Mouse (Mus musculus) kidney, embryonic 14.5 days (tissue): ENCODE results near the gene Prrg2. TPM values are rescaled to one million over a fixed set of nuclear protein-coding genes. Genes with fewer than 3 reads are reported as not detected.
"Not testable (repeated sequence)": the region's sequence is repeated elsewhere in the genome, so short reads cannot be mapped to it uniquely, and the experiment has no call there.

Experiments
- ATAC-seq: fragments of 200-750 bp; cut with Nextera tagmentation; 2 replicates; pipeline ENCODE4 v1.8.0; 2017; ENCODE audit warnings: moderate number of reproducible peaks, mild to moderate bottlenecking, moderate TSS enrichment, moderate library complexity; ENCODE audit not compliant: low FRiP score, low TSS enrichment
- H3K27ac ChIP-seq: fragments of 300-500 bp; sonication (generic); 2 replicates; pipeline ENCODE4 v1.5.1; 2014; ENCODE audit warnings: low read depth, mild to moderate bottlenecking, low read length, moderate library complexity, mixed read lengths
- H3K27me3 ChIP-seq: fragments of 300-500 bp; sonication (generic); 2 replicates; pipeline ENCODE4 v1.6.1; 2014; ENCODE audit warnings: mild to moderate bottlenecking, low read length; ENCODE audit not compliant: control insufficient read depth, insufficient read depth
- H3K36me3 ChIP-seq: fragments of 300-500 bp; sonication (generic); 2 replicates; pipeline ENCODE4 v1.6.1; 2014; ENCODE audit warnings: low read length, mixed read lengths; ENCODE audit not compliant: control insufficient read depth, insufficient read depth
- H3K4me1 ChIP-seq: fragments of 300-500 bp; sonication (generic); 2 replicates; pipeline ENCODE4 v1.6.1; 2014; ENCODE audit warnings: low read length, mixed read lengths; ENCODE audit not compliant: control insufficient read depth, insufficient read depth
- H3K4me2 ChIP-seq: fragments of 300-500 bp; sonication (generic); replicated peaks from 2 replicates; pipeline ENCODE4 v1.6.1; 2014; ENCODE audit warnings: low read depth, mild to moderate bottlenecking, low read length
- H3K4me3 ChIP-seq: fragments of 300-500 bp; sonication (generic); 2 replicates; pipeline ENCODE4 v1.5.1; 2014; ENCODE audit warnings: mild to moderate bottlenecking, low read length
- H3K9ac ChIP-seq: fragments of 300-500 bp; sonication (generic); 2 replicates; pipeline ENCODE4 v1.6.1; 2014; ENCODE audit warnings: low read depth, mild to moderate bottlenecking, low read length, moderate library complexity
- H3K9me3 ChIP-seq: fragments of 300-500 bp; sonication (generic); 2 replicates; pipeline ENCODE4 v1.6.1; 2016; ENCODE audit warnings: low read length; ENCODE audit not compliant: control insufficient read depth
- WGBS: fragments of 180-500 bp; shearing (Covaris S2); extraction: QIAGEN DNeasy Blood & Tissue Kit; methylation state at CpG from one replicate; pipeline ENCODE4 v1.1.7; 2014; 5-methylcytosine and 5-hydroxymethylcytosine counted together
- polyA plus RNA-seq: library from polyadenylated mRNA; unstranded; fragments of >200 nt; fragmentation: Nextera tagmentation; extraction: Ambion mirVana; gene quantifications from 2 replicates; pipeline ENCODE4 v1.2.1, GENCODE M21; 2014

Gene Prrg2
- polyA plus RNA-seq, 1 experiment from 2014 or later, result 27.3 TPM

- Histone ChIP-seq H3K4me3 (peak overlapping the region; percentile 36; the same call in 1 of the 2 replicates), H3K9ac (peak overlapping the region; percentile 42; the same call in 1 of the 2 replicates)
- 70% methylated on average over 11 of the region's 11 CpGs for WGBS
These were observed 40.0 kb upstream of the Prrg2 start for GRCm38 (mm10) chr7:45102441-45102840.

GRCm38 (mm10) chr7:45100046-45100445, 37.6 kb upstream of the Prrg2 start:
- Histone ChIP-seq H3K27ac (no peak overlapping the region), H3K9ac (no peak overlapping the region), H3K9me3 (no peaks in the 10 kb centered on the region), H3K4me2 (no peak overlapping the region), H3K27me3 (no peaks in the 10 kb centered on the region), H3K4me3 (no peak overlapping the region), H3K4me1 (peaks cover 17% of the 10 kb centered on the region), H3K36me3 (peaks cover 8% of the 10 kb centered on the region; the same call in 1 of the 2 replicates)
- ATAC-seq, result no peak
- 63% methylated on average over 6 of the region's 6 CpGs for WGBS

More at GRCm38 (mm10) chr7:45102441-45102840, 40.0 kb upstream of the Prrg2 start:
- Histone ChIP-seq H3K4me1 (peaks cover 17% of the 10 kb centered on the region), H3K27ac (peak overlapping the region; percentile 93; the same call in 1 of the 2 replicates), H3K4me2 (peak overlapping the region; percentile 44), H3K9me3 (no peaks in the 10 kb centered on the region), H3K36me3 (no peaks in the 10 kb centered on the region; the same call in 1 of the 2 replicates), H3K27me3 (no peaks in the 10 kb centered on the region)
- no peak for ATAC-seq

- 88% methylated on average over 8 of the region's 8 CpGs for WGBS
These were observed 36.2 kb upstream of the Prrg2 start for GRCm38 (mm10) chr7:45098541-45099240.

GRCm38 (mm10) chr7:45097479-45097878, 35.0 kb upstream of the Prrg2 start:
- H3K36me3 ChIP-seq, result peaks cover 8% of the 10 kb centered on the region; the same call in 1 of the 2 replicates
- H3K4me3 ChIP-seq, result no peak overlapping the region
- H3K27me3 ChIP-seq, result no peaks in the 10 kb centered on the region
- peaks cover 23% of the 10 kb centered on the region for H3K4me1 ChIP-seq
- WGBS, result 52% methylated on average over 6 of the region's 6 CpGs
- ATAC-seq, result no peak
- H3K9ac ChIP-seq, result no peak overlapping the region
- no peaks in the 10 kb centered on the region for H3K9me3 ChIP-seq
- H3K4me2 ChIP-seq, result no peak overlapping the region
- H3K27ac ChIP-seq, result peak overlapping the region; percentile 42; the same call in 1 of the 2 replicates

More at GRCm38 (mm10) chr7:45098541-45099240, 36.2 kb upstream of the Prrg2 start:
- no peak overlapping the region for H3K9ac ChIP-seq
- peaks cover 8% of the 10 kb centered on the region; the same call in 1 of the 2 replicates for H3K36me3 ChIP-seq
- no peak overlapping the region for H3K4me2 ChIP-seq
- H3K27ac ChIP-seq, result no peak overlapping the region
- H3K9me3 ChIP-seq, result no peaks in the 10 kb centered on the region
- H3K4me1 ChIP-seq, result peaks cover 22% of the 10 kb centered on the region
- no peak overlapping the region for H3K4me3 ChIP-seq
- no peak for ATAC-seq
- no peaks in the 10 kb centered on the region for H3K27me3 ChIP-seq

GRCm38 (mm10) chr7:45095965-45096364, 33.5 kb upstream of the Prrg2 start:
- H3K4me2 ChIP-seq, H3K9me3 ChIP-seq, H3K9ac ChIP-seq, ATAC-seq, H3K4me3 ChIP-seq, H3K36me3 ChIP-seq, H3K27ac ChIP-seq, H3K27me3 ChIP-seq: not testable (repeated sequence)
- 94% methylated on average over 14 of the region's 14 CpGs for WGBS
- H3K4me1 ChIP-seq, result peaks cover 24% of the 10 kb centered on the region; the same call in 1 of the 2 replicates

- WGBS, result 80% methylated on average over 3 of the region's 6 CpGs
These were observed 32.9 kb upstream of the Prrg2 start for GRCm38 (mm10) chr7:45095367-45095766.

GRCm38 (mm10) chr7:45094121-45094520, 31.6 kb upstream of the Prrg2 start:
- Histone ChIP-seq H3K9ac (no peak overlapping the region), H3K36me3 (peaks cover 8% of the 10 kb centered on the region; the same call in 1 of the 2 replicates), H3K4me1 (peaks cover 27% of the 10 kb centered on the region; the same call in 1 of the 2 replicates), H3K4me3 (no peak overlapping the region), H3K27me3 (no peaks in the 10 kb centered on the region), H3K27ac (peak overlapping the region; percentile 85), H3K4me2 (no peak overlapping the region), H3K9me3 (no peaks in the 10 kb centered on the region)
- ATAC-seq, result peak; percentile 7; the same call in 1 of the 2 replicates
- 7% methylated on average over 7 of the region's 7 CpGs for WGBS

More at GRCm38 (mm10) chr7:45095367-45095766, 32.9 kb upstream of the Prrg2 start:
- no peak overlapping the region for H3K9ac ChIP-seq
- H3K4me3 ChIP-seq, result no peak overlapping the region
- no peaks in the 10 kb centered on the region for H3K27me3 ChIP-seq
- no peak for ATAC-seq
- no peaks in the 10 kb centered on the region for H3K9me3 ChIP-seq
- no peak overlapping the region for H3K27ac ChIP-seq
- H3K4me1 ChIP-seq, result peaks cover 27% of the 10 kb centered on the region; the same call in 1 of the 2 replicates
- peaks cover 8% of the 10 kb centered on the region; the same call in 1 of the 2 replicates for H3K36me3 ChIP-seq
- H3K4me2 ChIP-seq, result no peak overlapping the region

GRCm38 (mm10) chr7:45093516-45093905, 31.0 kb upstream of the Prrg2 start:
- no peak overlapping the region for H3K4me3 ChIP-seq
- H3K9me3 ChIP-seq, result no peaks in the 10 kb centered on the region
- H3K36me3 ChIP-seq, result peaks cover 12% of the 10 kb centered on the region
- ATAC-seq, result no peak
- H3K4me1 ChIP-seq, result peaks cover 27% of the 10 kb centered on the region; the same call in 1 of the 2 replicates
- H3K4me2 ChIP-seq, result 0 out of 2 replicates have a peak overlapping the region, but pooled peaks have one; percentile 2
- 26% methylated on average over 17 of the region's 18 CpGs for WGBS
- H3K9ac ChIP-seq, result no peak overlapping the region
- H3K27me3 ChIP-seq, result no peaks in the 10 kb centered on the region
- H3K27ac ChIP-seq, result peak overlapping the region; percentile 85
